Mouse (Mus musculus): ENCODE results near the gene Il12a.

GRCm38 (mm10) chr3:68742718-68743471, 52.5 kb downstream of the Il12a start:
- TF ChIP-seq POLR2A (IDR thresholded peaks at IDR 0.05; ENCODE audit: extremely low read depth, insufficient read depth, low read length) (no peak), CTCF (IDR thresholded peaks at IDR 0.05; ENCODE audit: low read depth, low read length) (no peak)

Measured in liver, adult 2 months (tissue).